Mouse (Mus musculus): ENCODE measurements at regions not wholly inside any gene's neighbourhood (a gene's known extent, or its start where the extent isn't known, plus 50 kb on each side); places are given as distances from the start of the nearest gene placed in this dataset.

GRCm38 (mm10) chr1:42241601-42242220 lies 453.9 kb upstream of the Pou3f3 start:
- TF ChIP-seq CTCF (IDR thresholded peaks at IDR 0.05; ENCODE audit: borderline replicate concordance, insufficient read depth, low read length) (no peak), POLR2A (IDR thresholded peaks at IDR 0.05; ENCODE audit: low read depth, low read length) (no peak)
